Mouse (Mus musculus): Measurements from ENCODE around the gene Rsad1.

Rsad1 gene

GRCm38 (mm10) chr11:94548888-94549690, at the start of gene Rsad1:
Gene Rsad1, minus strand, starts transcription at chr11:94549255.
- peak; percentile 93 for DNase-seq (ENCODE audit: low spot score)

- no peak for DNase-seq (ENCODE audit: low spot score)
Observed at GRCm38 (mm10) chr11:94598437-94599120, 49.5 kb upstream of the Rsad1 start.

GRCm38 (mm10) chr11:94597319-94597718, 48.3 kb upstream of the Rsad1 start:
- no peak for DNase-seq (ENCODE audit: low spot score)

GRCm38 (mm10) chr11:94596311-94596852, 47.3 kb upstream of the Rsad1 start:
- no peak for DNase-seq (ENCODE audit: low spot score)

GRCm38 (mm10) chr11:94587511-94587910, 38.5 kb upstream of the Rsad1 start:
- DNase-seq (ENCODE audit: low spot score): no peak

GRCm38 (mm10) chr11:94585091-94585490, 36.0 kb upstream of the Rsad1 start:
- no peak for DNase-seq (ENCODE audit: low spot score)

GRCm38 (mm10) chr11:94580111-94580740, 31.2 kb upstream of the Rsad1 start:
- no peak for DNase-seq (ENCODE audit: low spot score)

GRCm38 (mm10) chr11:94576361-94576760, 27.3 kb upstream of the Rsad1 start:
- DNase-seq (ENCODE audit: low spot score): no peak

- DNase-seq (ENCODE audit: low spot score): no peak
Observed at GRCm38 (mm10) chr11:94575036-94575435, 26.0 kb upstream of the Rsad1 start.

GRCm38 (mm10) chr11:94574560-94574959, 25.5 kb upstream of the Rsad1 start:
- DNase-seq (ENCODE audit: low spot score): no peak

- no peak for DNase-seq (ENCODE audit: low spot score)
Observed at GRCm38 (mm10) chr11:94571850-94572249, 22.8 kb upstream of the Rsad1 start.

GRCm38 (mm10) chr11:94570612-94571011, 21.6 kb upstream of the Rsad1 start:
- DNase-seq (ENCODE audit: low spot score): no peak

- no peak for DNase-seq (ENCODE audit: low spot score)
Observed at GRCm38 (mm10) chr11:94567326-94567725, 18.3 kb upstream of the Rsad1 start.

GRCm38 (mm10) chr11:94566534-94566933, 17.5 kb upstream of the Rsad1 start:
- DNase-seq (ENCODE audit: low spot score): no peak

GRCm38 (mm10) chr11:94565151-94565479, 16.1 kb upstream of the Rsad1 start:
- no peak for DNase-seq (ENCODE audit: low spot score)

- peak; percentile 37 for DNase-seq (ENCODE audit: low spot score)
Observed at GRCm38 (mm10) chr11:94564437-94565150, 15.5 kb upstream of the Rsad1 start, which contains the start of gene Chad. Gene Chad, plus strand, starts transcription at chr11:94565047.

GRCm38 (mm10) chr11:94563821-94564220, 14.8 kb upstream of the Rsad1 start:
- DNase-seq (ENCODE audit: low spot score): no peak

- no peak for DNase-seq (ENCODE audit: low spot score)
Observed at GRCm38 (mm10) chr11:94563383-94563782, 14.3 kb upstream of the Rsad1 start.

- no peak for DNase-seq (ENCODE audit: low spot score)
Observed at GRCm38 (mm10) chr11:94558226-94558625, 9.2 kb upstream of the Rsad1 start.

GRCm38 (mm10) chr11:94550442-94550744, 1.3 kb upstream of the Rsad1 start:
- no peak for DNase-seq (ENCODE audit: low spot score)

GRCm38 (mm10) chr11:94549691-94550441, 811 bp upstream of the Rsad1 start:
- DNase-seq (ENCODE audit: low spot score): no peak

All from ovary, postnatal 14 days (tissue).